Mouse (Mus musculus) E14TG2a.4 (cell line): ENCODE data around the gene Tmem95.

Experiments used
- H3K27me3 ChIP-seq: 2 replicates; pipeline ENCODE4 v1.6.1; 2014; ENCODE audit warnings: low read length, control low read depth; ENCODE audit not compliant: insufficient read depth
- H3K36me3 ChIP-seq: 2 replicates; pipeline ENCODE4 v1.6.1; 2014; ENCODE audit warnings: low read length, control low read depth; ENCODE audit not compliant: insufficient read depth
- H3K4me1 ChIP-seq: replicated peaks from 2 replicates; pipeline ENCODE4 v1.6.1; 2014; ENCODE audit warnings: low read depth, low read length, control low read depth
- H3K4me3 ChIP-seq: replicated peaks from 2 replicates; pipeline ENCODE4 v1.5.1; 2014; ENCODE audit warnings: mild to moderate bottlenecking, low read length
- H3K9me3 ChIP-seq: 2 replicates; pipeline ENCODE4 v1.6.1; 2014; ENCODE audit warnings: low read length, control low read depth
- CTCF ChIP-seq: conservative IDR thresholded peaks from 2 replicates; pipeline ENCODE4 v1.5.1; 2014; ENCODE audit warnings: low read length
- NANOG ChIP-seq: IDR thresholded peaks from 2 replicates; pipeline ENCODE4 v1.6.1; 2014; ENCODE audit warnings: borderline replicate concordance, low read length, mixed read lengths
- POU5F1 ChIP-seq: IDR thresholded peaks from 2 replicates; pipeline ENCODE4 v1.6.1; 2014; ENCODE audit warnings: low read length, borderline replicate concordance

The Tmem95 gene

DNA sequence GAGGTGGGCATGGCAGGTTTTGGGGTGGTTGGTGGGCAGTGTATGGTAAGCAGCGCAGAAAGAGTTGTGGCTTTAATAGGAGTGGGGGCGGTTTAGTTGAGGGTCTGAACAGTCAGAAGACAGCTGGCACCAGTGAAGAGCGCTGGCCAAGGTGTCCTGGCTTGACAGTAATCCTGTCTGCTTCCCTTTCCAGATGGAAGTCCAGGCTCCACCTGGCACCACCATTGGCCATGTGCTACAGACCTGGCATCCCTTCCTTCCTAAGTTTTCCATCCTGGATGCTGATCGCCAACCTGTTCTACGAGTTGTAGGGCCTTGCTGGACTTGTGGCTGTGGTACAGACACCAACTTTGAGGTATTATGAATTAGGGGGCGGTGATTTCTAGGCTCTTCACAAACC is 29.8 kb downstream of the Tmem95 start:
- no peaks in the 10 kb centered on the region for H3K9me3 ChIP-seq
- TF ChIP-seq NANOG (no peak), CTCF (no peak), POU5F1 (no peak)

DNA sequence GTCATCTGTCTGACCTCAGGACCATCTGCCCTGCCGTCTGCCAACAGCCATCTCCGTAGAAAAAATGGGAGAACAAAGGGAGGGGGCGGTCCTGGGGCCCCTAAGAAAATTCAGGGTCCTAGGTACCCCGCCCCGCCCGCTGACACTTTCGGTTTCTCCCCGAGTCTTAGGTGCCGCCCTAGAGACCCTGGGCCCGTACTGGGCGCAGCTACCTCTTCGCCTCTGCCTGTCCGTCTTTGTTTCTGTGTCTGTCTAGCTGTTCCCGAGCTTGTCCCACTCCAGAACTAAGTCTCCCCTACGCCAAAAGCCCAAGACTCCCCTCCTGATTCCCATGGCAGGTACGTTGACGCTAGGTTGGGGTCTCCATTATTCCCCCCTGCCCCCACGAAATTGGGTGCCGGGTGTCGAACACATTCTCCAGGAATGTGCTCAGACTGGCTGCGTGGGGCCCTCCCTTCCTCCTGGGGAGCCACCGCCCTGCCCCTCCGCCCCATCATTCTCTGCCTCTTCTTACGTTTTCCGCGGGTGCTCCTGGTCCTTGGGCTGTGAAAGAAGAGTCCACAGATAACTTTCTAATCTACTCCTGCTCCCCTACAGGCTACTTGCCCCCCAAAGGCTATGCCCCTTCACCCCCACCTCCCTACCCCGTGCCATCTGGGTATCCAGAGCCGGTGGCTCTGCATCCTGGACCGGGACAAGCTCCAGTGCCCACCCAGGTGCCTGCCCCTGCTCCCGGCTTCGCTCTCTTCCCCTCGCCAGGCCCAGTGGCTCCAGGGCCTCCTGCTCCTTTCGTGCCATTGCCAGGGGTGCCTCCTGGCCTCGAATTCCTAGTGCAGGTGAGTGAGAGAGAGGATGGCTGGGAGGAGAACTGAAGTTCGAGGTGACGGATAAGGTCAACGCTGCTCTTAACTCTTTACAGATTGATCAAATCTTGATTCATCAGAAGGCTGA is 30.8 kb downstream of the Tmem95 start:
- Histone ChIP-seq H3K36me3 (peaks cover 41% of the 10 kb centered on the region), H3K4me1 (peaks cover 42% of the 10 kb centered on the region), H3K9me3 (no peaks in the 10 kb centered on the region), H3K4me3 (peak overlapping the region; percentile 86), H3K27me3 (peaks cover 22% of the 10 kb centered on the region)
- peak; percentile 23; the same call in 1 of the 2 replicates for TF ChIP-seq POU5F1
- TF ChIP-seq NANOG, result no peak
- TF ChIP-seq CTCF, result no peak

More for the DNA sequence above, 29.8 kb downstream of the Tmem95 start:
- peaks cover 22% of the 10 kb centered on the region for H3K27me3 ChIP-seq
- peak overlapping the region; percentile 86 for H3K4me3 ChIP-seq
- peaks cover 51% of the 10 kb centered on the region for H3K36me3 ChIP-seq
- H3K4me1 ChIP-seq, result peaks cover 46% of the 10 kb centered on the region

DNA sequence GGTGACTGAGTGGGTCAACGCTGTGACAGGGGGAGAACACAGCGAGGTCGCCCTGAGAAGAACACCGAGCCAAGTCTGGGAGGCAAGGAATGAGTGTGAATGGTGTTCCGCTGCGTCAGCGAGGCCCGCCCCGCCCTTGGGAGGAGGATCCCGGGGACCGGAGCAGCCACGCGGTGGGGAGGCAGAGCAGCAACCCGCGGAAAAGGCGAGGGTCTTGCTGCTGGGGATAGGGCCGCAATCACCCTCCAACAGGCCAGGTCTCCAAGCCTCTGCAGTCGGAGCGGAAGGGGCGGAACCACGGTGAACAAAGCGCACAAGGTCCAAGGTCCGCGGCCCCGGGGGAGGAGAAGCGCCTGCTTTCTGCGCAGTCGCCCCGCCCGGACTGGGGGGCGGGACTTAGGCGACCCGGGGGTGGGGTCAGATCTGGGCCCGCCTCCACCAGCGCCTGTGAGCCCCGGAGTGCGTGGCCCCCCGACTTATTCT is 31.6 kb downstream of the Tmem95 start, which contains the start of gene Plscr3:
Gene Plscr3, plus strand, starts transcription at position 179 of the 483 bp plus-strand sequence.
- Histone ChIP-seq H3K4me3 (peak within 1 kb of the TSS; percentile 86), H3K36me3 (peaks cover 33% of the 10 kb centered on the region), H3K27me3 (peaks cover 22% of the 10 kb centered on the region), H3K4me1 (peaks cover 37% of the 10 kb centered on the region), H3K9me3 (no peaks in the 10 kb centered on the region)
- TF ChIP-seq NANOG (no peak), POU5F1 (no peak), CTCF (no peak)

DNA sequence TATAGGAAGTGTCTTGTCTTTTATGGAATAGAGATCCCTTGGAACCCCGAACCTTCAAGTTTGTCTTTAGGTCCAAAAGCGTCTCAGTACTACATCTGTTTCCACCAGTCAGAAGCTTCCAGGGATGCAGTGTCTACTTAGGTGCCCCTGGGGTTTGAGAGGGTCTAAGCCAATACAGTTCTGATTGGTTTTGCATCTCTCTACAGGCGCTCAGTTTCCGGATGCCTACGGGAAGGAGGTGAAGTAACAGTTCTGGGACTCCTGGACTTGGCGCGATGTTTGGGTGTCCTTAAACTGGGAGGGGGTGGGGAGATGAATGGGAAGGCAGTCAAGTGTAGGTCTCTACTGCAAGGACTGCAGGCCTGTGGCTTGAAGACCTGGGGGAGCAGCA is 39.1 kb downstream of the Tmem95 start:
- Histone ChIP-seq H3K36me3 (peaks cover 12% of the 10 kb centered on the region), H3K27me3 (peaks cover 34% of the 10 kb centered on the region), H3K4me3 (peak overlapping the region; percentile 85), H3K9me3 (no peaks in the 10 kb centered on the region), H3K4me1 (peaks cover 39% of the 10 kb centered on the region)
- TF ChIP-seq NANOG (no peak), CTCF (no peak), POU5F1 (no peak)

DNA sequence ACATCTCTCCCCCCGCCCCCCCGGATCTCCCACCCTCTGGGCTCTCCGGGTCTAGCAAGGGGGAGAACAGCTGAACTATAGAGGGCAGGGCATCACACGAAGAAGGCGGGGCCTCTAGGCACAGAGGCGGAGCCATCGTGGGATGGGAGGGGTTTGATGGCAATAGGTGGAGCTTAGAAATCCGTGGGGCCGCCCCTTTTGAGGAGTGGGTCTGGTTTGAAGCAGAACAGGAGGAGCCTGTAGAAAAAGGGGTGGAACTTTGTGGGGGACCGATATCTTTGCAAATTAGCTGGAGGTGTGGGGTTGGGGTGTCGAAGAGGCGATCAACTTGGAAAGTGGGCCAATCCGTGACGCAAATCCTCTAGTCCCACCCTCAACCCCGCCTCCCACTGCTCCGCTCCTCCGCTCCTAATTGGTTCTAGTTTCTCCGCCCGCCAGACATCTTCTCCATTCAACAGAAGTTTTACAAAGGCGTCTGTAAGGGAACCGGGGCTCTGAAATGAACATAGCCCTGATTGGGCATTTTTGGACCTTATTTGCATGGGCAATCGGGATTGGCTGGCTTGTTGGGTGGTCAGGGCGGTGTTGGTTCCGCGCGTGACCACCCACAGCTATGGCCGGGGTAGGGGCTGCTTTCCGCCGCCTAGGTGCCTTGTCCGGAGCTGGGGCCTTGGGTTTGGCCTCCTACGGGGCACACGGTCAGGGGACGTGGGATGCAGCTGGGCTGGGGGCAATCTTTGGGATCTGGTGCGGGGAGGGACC is 39.7 kb downstream of the Tmem95 start, which contains the start of gene Tmem256:
Gene Tmem256, plus strand, starts transcription at position 563 of the 762 bp plus-strand sequence.
- peaks cover 45% of the 10 kb centered on the region for H3K4me1 ChIP-seq
- peak within 1 kb of the TSS; percentile 85 for H3K4me3 ChIP-seq
- no peaks in the 10 kb centered on the region for H3K9me3 ChIP-seq
- peaks cover 39% of the 10 kb centered on the region for H3K27me3 ChIP-seq
- TF ChIP-seq CTCF (no peak), NANOG (no peak), POU5F1 (no peak)
- peaks cover 12% of the 10 kb centered on the region for H3K36me3 ChIP-seq

DNA sequence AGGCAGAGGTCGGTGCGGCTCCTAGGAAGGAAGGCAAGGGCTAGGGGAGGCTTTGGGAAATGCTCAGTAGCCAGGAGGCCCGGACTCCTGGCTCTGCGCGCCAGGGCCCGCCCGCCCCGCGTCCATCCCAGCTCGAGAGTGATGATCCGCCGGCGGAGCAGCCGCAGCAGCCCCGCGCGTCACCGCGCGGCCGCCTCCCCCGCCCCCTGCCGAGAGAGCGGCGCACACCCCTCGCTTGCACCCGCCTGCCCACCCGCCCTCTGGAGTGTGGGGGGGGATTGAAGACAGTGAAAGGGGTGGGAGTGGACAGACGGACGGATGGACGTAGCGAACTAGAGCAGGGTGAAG is 40.2 kb downstream of the Tmem95 start, which contains the start of gene Nlgn2:
Gene Nlgn2, minus strand, starts transcription at position 181 of the 348 bp plus-strand sequence.
- TF ChIP-seq CTCF (no peak), NANOG (no peak), POU5F1 (no peak)
- H3K4me1 ChIP-seq, result peaks cover 45% of the 10 kb centered on the region

DNA sequence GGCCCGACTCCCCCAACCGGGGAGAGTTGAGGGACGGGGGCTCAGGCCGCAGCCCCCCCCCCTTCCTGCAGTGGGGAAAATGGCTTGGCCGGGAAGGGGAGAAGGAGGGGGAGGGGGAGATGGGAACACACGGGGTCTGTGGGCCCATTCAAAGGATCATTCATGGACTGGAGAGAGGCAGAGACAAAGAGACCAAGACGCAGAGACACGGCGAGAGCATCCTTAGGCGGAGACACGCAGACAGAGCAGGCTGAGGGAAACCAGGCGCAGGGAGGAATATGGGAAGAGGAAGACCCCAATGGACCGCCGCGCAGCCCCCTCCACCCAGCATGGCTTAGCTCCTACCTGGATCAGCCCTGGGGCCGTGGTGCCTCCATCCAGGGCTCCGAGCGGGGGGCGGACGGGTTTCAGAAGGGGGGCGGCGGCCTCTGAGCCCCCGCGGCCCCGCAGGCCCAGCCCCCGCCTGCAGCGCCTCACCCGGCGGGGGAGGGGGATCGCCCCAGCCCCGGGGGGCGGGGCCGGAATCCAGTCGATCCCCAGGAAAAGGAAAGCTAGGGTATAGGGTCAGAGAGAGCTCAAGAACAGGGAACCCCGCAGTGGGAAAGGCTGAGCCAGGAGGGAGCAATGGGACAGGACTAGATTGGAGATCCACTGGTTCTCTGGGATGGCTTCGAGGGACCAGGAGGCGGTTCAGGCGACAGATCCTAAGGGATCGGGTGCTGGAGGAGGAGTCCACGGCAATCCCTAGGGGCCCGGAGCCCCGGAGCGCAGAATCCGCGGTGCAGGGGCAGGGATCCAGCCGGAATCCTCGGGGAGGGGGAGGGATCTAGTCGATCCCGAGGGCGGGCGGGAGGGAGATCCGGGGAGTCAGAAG is 40.9 kb downstream of the Tmem95 start:
- Histone ChIP-seq H3K27me3 (peaks cover 51% of the 10 kb centered on the region), H3K4me3 (peak overlapping the region; percentile 85), H3K9me3 (no peaks in the 10 kb centered on the region), H3K4me1 (peaks cover 45% of the 10 kb centered on the region), H3K36me3 (peaks cover 21% of the 10 kb centered on the region)
- no peak for TF ChIP-seq NANOG
- TF ChIP-seq CTCF, result no peak
- no peak for TF ChIP-seq POU5F1

More for the DNA sequence above, 40.2 kb downstream of the Tmem95 start, which contains the start of gene Nlgn2:
- H3K36me3 ChIP-seq, result peaks cover 15% of the 10 kb centered on the region
- H3K9me3 ChIP-seq, result no peaks in the 10 kb centered on the region
- H3K27me3 ChIP-seq, result peaks cover 45% of the 10 kb centered on the region
- peak within 1 kb of the TSS; percentile 85 for H3K4me3 ChIP-seq
